Mouse (Mus musculus) kidney, embryonic 15.5 days (tissue): ENCODE measurements around the gene Ppp1r32. TPM values are rescaled to one million over a fixed set of nuclear protein-coding genes. Genes with fewer than 3 reads are reported as not detected.
A peak's percentile ranks its signal among the peaks of the same experiment; 100 is the strongest.

Experiments used
- ATAC-seq: fragments of 200-750 bp; cut with Nextera tagmentation; replicated peaks from 2 replicates; pipeline ENCODE4 v1.8.0; 2017; ENCODE audit warnings: moderate TSS enrichment; ENCODE audit not compliant: low FRiP score
- H3K27ac ChIP-seq: fragments of 300-500 bp; sonication (generic); 2 replicates; pipeline ENCODE4 v1.5.1; 2015; ENCODE audit warnings: mild to moderate bottlenecking, inconsistent platforms
- H3K27me3 ChIP-seq: fragments of 300-500 bp; sonication (generic); 2 replicates; pipeline ENCODE4 v1.6.1; 2015; ENCODE audit warnings: inconsistent platforms
- H3K36me3 ChIP-seq: fragments of 300-500 bp; sonication (generic); 2 replicates; pipeline ENCODE4 v1.6.1; 2015; ENCODE audit warnings: inconsistent platforms
- H3K4me1 ChIP-seq: fragments of 300-500 bp; sonication (generic); 2 replicates; pipeline ENCODE4 v1.6.1; 2015; ENCODE audit warnings: inconsistent platforms
- H3K4me2 ChIP-seq: fragments of 300-500 bp; sonication (generic); 2 replicates; pipeline ENCODE4 v1.6.1; 2015; ENCODE audit warnings: moderate library complexity, mild to moderate bottlenecking, inconsistent platforms
- H3K4me3 ChIP-seq: fragments of 300-500 bp; sonication (generic); replicated peaks from 2 replicates; pipeline ENCODE4 v1.5.1; 2015; ENCODE audit warnings: mild to moderate bottlenecking, inconsistent platforms
- H3K9ac ChIP-seq: fragments of 300-500 bp; sonication (generic); 2 replicates; pipeline ENCODE4 v1.6.1; 2015; ENCODE audit warnings: mild to moderate bottlenecking, inconsistent platforms
- H3K9me3 ChIP-seq: fragments of 300-500 bp; sonication (generic); replicated peaks from 2 replicates; pipeline ENCODE4 v1.6.1; 2016; ENCODE audit warnings: inconsistent platforms
- WGBS: fragments of 180-500 bp; shearing (Covaris S2); methylation state at CpG from one replicate; pipeline ENCODE4 v1.1.7; 2015; ENCODE audit warnings: mixed read lengths; 5-methylcytosine and 5-hydroxymethylcytosine counted together
- polyA plus RNA-seq: library from polyadenylated mRNA; unstranded; fragments of >200 nt; fragmentation: Nextera tagmentation; extraction: Ambion mirVana; gene quantifications from 2 replicates; pipeline ENCODE4 v1.2.1, GENCODE M21; 2015

The Ppp1r32 gene
- polyA plus RNA-seq, 1 experiment from 2014 or later = not detected

DNA sequence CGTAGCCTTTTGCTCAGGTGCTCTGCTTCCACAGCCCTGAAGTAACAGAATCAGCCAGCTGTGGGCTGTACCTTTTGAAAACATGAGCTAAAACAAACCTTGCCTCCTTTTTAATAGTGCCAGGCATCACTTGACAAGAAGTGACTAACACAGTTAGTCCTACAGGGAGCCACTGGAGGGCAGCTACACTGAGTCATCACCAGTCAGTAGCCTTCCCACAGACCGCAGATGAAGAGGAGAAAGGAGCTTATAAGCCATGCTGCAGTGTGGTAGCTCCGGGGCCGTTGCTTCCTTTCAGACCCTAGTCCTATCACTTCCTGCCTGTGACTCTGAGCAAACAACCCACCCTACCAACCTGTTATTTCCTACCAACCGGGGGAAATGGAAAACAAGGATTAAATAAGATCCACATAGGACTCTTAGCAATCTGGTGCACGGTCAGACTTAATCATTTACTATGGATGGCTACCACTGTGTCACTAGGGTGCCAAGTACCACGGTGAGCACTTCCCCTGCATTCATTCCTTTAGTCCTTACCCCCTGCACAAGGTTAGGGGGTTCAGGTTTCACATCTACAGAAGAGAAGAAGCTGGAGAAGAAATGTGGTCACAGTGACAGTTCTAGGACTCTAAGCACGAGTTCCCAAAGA, 14.9 kb upstream of the Ppp1r32 start:
- H3K36me3 ChIP-seq = peaks cover 38% of the 10 kb centered on the region
- H3K4me1 ChIP-seq = peaks cover 14% of the 10 kb centered on the region
- ATAC-seq = 0 out of 2 replicates have a peak, but pooled peaks have one; percentile 55
- no peak overlapping the region for H3K9ac ChIP-seq
- H3K9me3 ChIP-seq = no peaks in the 10 kb centered on the region
- H3K4me3 ChIP-seq = no peak overlapping the region
- H3K27ac ChIP-seq = no peak overlapping the region
- H3K27me3 ChIP-seq = 0 out of 2 replicates have a peak, but pooled peaks cover under 1% of the 10 kb centered on the region
- WGBS = 40% methylated on average over 8 of the region's 8 CpGs
- H3K4me2 ChIP-seq = no peak overlapping the region

DNA sequence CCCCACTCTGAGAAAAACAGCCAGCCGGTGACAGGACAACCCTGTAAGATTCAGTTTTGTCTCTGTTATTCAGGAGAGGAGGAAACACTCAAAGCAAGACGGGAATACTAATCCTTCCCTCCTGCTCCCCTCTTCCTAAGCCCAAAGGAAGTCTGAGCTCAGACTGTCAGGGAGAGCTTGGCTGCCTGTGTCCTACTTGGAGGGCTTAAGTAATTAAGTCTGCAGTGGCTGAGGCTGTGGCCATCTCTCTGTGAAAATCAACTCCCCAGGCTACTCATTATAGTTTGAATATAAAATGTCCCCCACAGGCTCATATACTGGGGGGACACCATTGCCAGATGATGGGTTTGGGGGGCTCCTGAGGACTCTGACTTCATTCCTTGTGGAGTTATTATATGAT, 14.2 kb upstream of the Ppp1r32 start:
- H3K9me3 ChIP-seq = no peaks in the 10 kb centered on the region
- ATAC-seq = no peak
- peaks cover 20% of the 10 kb centered on the region for H3K4me1 ChIP-seq
- H3K4me2 ChIP-seq = no peak overlapping the region
- no peak overlapping the region for H3K27ac ChIP-seq
- peaks cover 33% of the 10 kb centered on the region for H3K36me3 ChIP-seq
- H3K9ac ChIP-seq = no peak overlapping the region
- H3K4me3 ChIP-seq = no peak overlapping the region
- 0 out of 2 replicates have a peak, but pooled peaks cover 4% of the 10 kb centered on the region for H3K27me3 ChIP-seq
- WGBS = 62% methylated on average over 2 of the region's 2 CpGs

DNA sequence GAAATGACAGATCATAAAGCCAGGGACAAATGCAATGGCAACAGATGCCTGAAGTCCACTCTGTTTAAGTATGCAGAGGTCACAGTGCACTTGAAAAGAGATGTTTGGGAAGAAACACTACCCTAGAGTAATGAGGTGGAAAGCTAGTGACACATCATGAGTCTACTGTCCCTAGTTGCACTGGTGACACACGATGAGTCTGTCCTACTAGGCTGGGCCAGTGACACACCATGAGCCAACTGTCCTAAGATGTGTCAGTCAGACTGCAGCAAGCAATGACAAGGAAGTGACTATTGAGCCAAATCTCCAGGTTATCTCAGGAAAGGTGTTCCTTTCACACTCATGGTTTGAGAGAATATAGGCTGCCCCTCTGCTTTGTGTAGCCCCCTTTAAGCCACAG, 12.9 kb upstream of the Ppp1r32 start:
- ATAC-seq = no peak
- Histone ChIP-seq H3K9me3 (no peaks in the 10 kb centered on the region), H3K4me2 (no peak overlapping the region), H3K9ac (no peak overlapping the region), H3K27me3 (0 out of 2 replicates have a peak, but pooled peaks cover 4% of the 10 kb centered on the region), H3K27ac (no peak overlapping the region), H3K36me3 (peaks cover 20% of the 10 kb centered on the region), H3K4me1 (peaks cover 23% of the 10 kb centered on the region), H3K4me3 (no peak overlapping the region)
- WGBS = 66% methylated on average over 1 of the region's 1 CpGs

DNA sequence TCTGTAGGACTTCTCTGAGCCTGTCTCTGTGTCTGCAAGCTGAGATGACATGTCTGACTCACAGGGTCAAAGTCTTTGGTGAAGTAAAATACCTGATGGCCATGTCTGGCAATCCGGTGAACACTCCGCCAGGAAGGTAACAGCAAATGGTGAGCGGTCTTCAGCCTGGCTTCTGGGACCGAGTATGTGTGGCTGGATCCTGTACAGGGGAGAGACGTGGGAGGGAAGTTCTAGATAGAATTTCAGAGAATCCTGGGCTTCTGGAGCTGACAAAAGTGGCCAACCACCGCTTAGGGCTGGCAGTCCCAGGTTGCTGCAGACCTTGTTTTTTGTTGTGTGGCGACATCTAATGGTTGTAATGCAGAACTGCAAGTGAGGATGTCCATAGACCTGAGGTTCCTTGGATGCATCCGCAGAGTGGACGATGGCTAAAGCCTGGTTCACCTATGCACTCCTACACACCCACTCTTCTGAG, 3.6 kb upstream of the Ppp1r32 start:
- H3K27ac ChIP-seq = no peak overlapping the region
- H3K4me2 ChIP-seq = no peak overlapping the region
- peak; percentile 77 for ATAC-seq
- H3K36me3 ChIP-seq = no peaks in the 10 kb centered on the region
- WGBS = 18% methylated on average over 9 of the region's 9 CpGs
- H3K4me1 ChIP-seq = no peaks in the 10 kb centered on the region
- peaks cover 17% of the 10 kb centered on the region; the same call in 1 of the 2 replicates for H3K27me3 ChIP-seq
- H3K4me3 ChIP-seq = no peak overlapping the region
- no peaks in the 10 kb centered on the region for H3K9me3 ChIP-seq
- H3K9ac ChIP-seq = no peak overlapping the region

DNA sequence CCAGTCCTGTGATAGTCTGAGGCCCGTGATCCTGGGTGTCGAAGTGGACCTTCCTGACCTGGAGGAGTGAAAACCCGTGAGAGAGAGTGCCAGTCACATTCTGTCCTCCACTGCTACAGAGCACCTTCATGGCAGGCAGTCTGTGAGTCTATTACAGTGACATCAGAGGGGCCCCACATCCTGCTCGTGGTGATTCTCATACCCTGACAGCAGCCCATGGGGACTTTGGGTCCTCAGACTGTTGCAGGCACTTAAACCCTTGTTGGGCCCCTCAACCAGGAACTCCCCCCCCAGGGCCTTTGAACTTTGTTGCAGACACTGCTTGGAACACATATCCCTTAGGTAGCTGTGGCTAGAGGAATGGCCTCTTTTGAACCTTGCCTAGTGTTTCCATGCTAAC, 3.2 kb downstream of the Ppp1r32 start:
- Histone ChIP-seq H3K4me1 (no peaks in the 10 kb centered on the region), H3K4me3 (no peak overlapping the region), H3K27ac (no peak overlapping the region), H3K9ac (no peak overlapping the region), H3K36me3 (no peaks in the 10 kb centered on the region), H3K27me3 (peaks cover 7% of the 10 kb centered on the region; the same call in 1 of the 2 replicates), H3K9me3 (no peaks in the 10 kb centered on the region), H3K4me2 (no peak overlapping the region)
- 39% methylated on average over 4 of the region's 4 CpGs for WGBS
- no peak for ATAC-seq

DNA sequence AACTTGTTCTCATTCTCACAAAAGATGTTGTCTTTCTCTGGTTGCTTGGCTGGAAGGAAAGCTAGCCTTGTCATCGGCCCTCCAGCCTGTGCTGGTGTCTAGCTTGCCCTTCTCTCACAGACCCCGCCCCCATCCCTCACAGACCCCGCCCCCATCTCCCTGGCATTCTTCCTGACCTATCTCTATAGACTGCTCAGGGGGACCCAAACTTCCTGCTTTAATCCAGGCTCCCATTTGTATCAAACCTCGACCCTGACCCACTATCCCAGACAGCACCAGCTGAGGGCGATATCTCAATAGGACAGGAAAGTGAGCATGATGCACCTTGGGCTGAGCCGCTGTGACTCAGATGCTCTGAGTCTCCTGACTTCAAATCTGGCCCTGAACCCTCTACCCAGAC, 8.9 kb downstream of the Ppp1r32 start:
- H3K4me1 ChIP-seq = peaks cover 8% of the 10 kb centered on the region; the same call in 1 of the 2 replicates
- no peak overlapping the region for H3K27ac ChIP-seq
- no peaks in the 10 kb centered on the region for H3K36me3 ChIP-seq
- 0 out of 2 replicates have a peak, but pooled peaks cover 4% of the 10 kb centered on the region for H3K27me3 ChIP-seq
- no peaks in the 10 kb centered on the region for H3K9me3 ChIP-seq
- 29% methylated on average over 6 of the region's 6 CpGs for WGBS
- peak; percentile 33; the same call in 1 of the 2 replicates for ATAC-seq
- H3K4me3 ChIP-seq = no peak overlapping the region
- H3K9ac ChIP-seq = no peak overlapping the region
- no peak overlapping the region for H3K4me2 ChIP-seq

DNA sequence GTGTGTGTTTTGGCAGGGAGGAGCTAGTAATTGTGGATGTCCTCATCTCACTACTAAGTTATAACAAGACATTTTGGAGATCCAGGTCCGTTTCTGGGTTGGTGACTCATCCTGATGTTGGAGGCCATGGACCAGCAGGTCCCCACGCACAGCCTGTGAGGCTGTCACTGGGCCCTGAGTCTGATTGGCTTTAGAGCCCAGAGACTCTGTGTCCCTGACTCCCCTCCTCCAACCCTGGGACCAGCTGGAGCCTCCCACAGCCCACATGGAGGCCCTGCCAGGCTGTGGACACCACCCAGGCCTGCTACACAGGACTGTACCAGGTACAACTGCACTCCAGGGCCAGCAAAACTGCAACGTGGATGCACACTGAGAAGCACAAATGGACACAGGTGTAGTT, 9.8 kb downstream of the Ppp1r32 start:
- no peaks in the 10 kb centered on the region for H3K36me3 ChIP-seq

DNA sequence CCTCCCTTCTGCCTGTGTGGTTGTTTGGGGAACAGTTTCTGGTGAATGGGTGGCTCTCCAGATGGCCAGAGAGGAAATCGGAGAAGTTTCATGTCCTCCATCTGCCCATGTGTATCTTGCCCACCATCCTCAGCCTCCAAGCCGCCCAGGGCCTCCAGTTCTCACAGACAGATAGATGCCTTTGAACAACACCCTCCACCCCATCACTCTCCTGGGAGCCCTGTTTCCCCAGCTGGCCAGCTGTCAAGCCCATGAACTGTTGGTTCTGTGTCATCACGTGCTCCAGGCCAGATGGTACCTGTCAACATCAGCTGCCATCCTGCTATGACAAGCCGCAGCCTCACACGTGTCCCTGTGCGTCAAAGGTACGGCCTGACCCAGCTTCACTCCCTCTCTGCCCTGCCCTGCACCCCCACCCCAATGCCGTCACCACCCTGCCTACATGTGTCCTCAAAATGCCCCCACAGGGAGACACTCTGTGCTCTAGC, 13.5 kb downstream of the Ppp1r32 start:
- Histone ChIP-seq H3K27me3 (0 out of 2 replicates have a peak, but pooled peaks cover 5% of the 10 kb centered on the region), H3K9ac (no peak overlapping the region), H3K36me3 (no peaks in the 10 kb centered on the region), H3K4me1 (peaks cover 8% of the 10 kb centered on the region; the same call in 1 of the 2 replicates), H3K4me2 (no peak overlapping the region), H3K4me3 (no peak overlapping the region), H3K27ac (no peak overlapping the region), H3K9me3 (no peaks in the 10 kb centered on the region)
- peak; percentile 52; the same call in 1 of the 2 replicates for ATAC-seq
- WGBS = 36% methylated on average over 8 of the region's 8 CpGs

More for the DNA sequence above, 9.8 kb downstream of the Ppp1r32 start:
- Histone ChIP-seq H3K9ac (no peak overlapping the region), H3K4me3 (no peak overlapping the region), H3K27me3 (0 out of 2 replicates have a peak, but pooled peaks cover 4% of the 10 kb centered on the region), H3K4me1 (peaks cover 8% of the 10 kb centered on the region; the same call in 1 of the 2 replicates), H3K4me2 (no peak overlapping the region), H3K27ac (no peak overlapping the region), H3K9me3 (no peaks in the 10 kb centered on the region)
- 77% methylated on average over 3 of the region's 3 CpGs for WGBS
- ATAC-seq = no peak

DNA sequence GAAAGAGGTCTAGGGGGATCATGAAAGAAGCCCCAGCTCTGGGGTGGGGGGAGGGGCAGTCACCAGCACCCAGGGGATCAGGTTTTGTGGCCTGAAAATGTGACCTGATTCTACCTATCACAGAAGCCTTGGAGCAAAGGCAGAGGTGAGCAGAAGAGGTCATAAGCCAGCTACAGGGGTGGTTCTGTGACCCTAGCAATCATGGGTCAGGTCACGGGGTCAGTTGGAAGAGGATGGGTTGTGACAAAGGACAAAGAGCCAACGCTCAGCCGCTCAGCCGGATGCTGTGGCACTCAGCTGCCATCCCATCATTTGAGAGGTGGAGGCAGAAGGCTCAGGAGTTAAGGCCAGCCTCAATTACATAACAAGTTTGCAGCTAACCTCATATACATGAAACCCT, 18.3 kb downstream of the Ppp1r32 start:
- no peak overlapping the region for H3K4me2 ChIP-seq
- no peaks in the 10 kb centered on the region for H3K9me3 ChIP-seq
- no peak overlapping the region for H3K4me3 ChIP-seq
- H3K27ac ChIP-seq = no peak overlapping the region
- peaks cover 49% of the 10 kb centered on the region for H3K27me3 ChIP-seq
- no peak overlapping the region for H3K9ac ChIP-seq
- no peaks in the 10 kb centered on the region for H3K36me3 ChIP-seq
- 45% methylated on average over 4 of the region's 4 CpGs for WGBS
- H3K4me1 ChIP-seq = peaks cover 25% of the 10 kb centered on the region
- ATAC-seq = no peak

DNA sequence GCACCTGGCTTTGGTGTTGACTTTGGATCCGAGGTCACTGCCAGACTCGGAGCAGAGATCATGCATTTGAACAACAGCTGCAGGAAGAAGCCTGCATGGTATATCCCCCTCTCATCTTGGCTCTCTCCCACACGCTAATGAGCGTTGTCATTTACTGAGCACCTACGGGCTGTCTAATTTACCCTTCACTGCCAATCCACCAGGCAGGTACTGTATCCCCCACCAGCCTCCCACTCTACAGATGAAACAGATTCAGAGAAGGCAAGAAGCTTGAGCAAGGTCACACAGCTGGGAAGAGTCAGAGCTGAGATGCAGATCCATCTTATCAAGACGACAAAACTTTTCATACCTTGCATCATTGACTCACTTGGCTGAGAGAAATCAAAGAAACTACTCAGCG, 21.1 kb downstream of the Ppp1r32 start:
- H3K36me3 ChIP-seq = no peaks in the 10 kb centered on the region
- H3K4me1 ChIP-seq = peaks cover 37% of the 10 kb centered on the region
- no peak overlapping the region for H3K9ac ChIP-seq
- H3K9me3 ChIP-seq = no peaks in the 10 kb centered on the region
- no peak for ATAC-seq
- H3K4me2 ChIP-seq = no peak overlapping the region
- 24% methylated on average over 7 of the region's 7 CpGs for WGBS
- peaks cover 77% of the 10 kb centered on the region for H3K27me3 ChIP-seq
- H3K27ac ChIP-seq = no peak overlapping the region
- H3K4me3 ChIP-seq = no peak overlapping the region

DNA sequence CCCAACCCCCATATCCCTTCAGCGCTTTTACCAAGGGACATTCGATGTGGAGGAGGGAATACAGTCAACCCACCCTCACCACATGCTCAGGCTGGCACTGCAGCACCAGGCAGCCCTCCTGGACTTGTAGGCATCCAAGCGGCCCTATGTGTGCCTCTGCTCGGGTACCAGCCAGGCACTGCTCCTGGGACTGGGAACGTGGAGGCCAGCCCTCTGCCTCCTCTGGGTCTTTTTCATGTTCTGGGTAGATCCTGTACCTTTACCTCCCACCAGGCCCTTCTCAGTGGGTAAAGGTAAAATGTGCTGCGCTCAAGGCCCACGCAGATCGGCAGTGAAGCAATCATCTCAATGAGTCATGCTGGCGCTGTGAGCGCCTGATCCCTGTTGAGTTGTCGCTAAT, 22.8 kb downstream of the Ppp1r32 start:
- peaks cover 92% of the 10 kb centered on the region for H3K27me3 ChIP-seq
- no peak overlapping the region for H3K9ac ChIP-seq
- no peak for ATAC-seq
- no peaks in the 10 kb centered on the region for H3K36me3 ChIP-seq
- H3K4me1 ChIP-seq = peaks cover 50% of the 10 kb centered on the region
- no peaks in the 10 kb centered on the region for H3K9me3 ChIP-seq
- H3K27ac ChIP-seq = no peak overlapping the region
- H3K4me3 ChIP-seq = no peak overlapping the region
- no peak overlapping the region for H3K4me2 ChIP-seq
- WGBS = 56% methylated on average over 11 of the region's 11 CpGs

DNA sequence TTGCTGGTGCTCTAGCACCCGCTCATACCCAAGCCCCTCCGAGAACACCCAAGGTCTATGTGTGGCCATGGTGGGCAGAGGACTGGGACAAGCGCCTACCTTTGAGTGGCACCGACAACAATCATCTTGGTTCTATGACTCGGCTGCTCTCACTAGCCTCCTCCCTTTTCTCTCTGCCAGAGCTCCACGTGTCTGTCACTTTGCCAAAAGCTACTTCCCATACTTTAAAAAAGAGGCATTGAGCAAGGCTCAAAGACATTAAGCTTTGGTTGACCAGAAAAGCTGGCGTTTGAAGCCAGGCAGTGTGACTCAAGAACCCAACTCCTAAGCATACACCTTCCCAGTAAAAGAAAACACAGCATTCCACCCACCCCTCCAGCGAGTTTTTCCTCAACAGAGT, 24.6 kb downstream of the Ppp1r32 start:
- Histone ChIP-seq H3K4me1 (peaks cover 53% of the 10 kb centered on the region), H3K4me3 (peak overlapping the region; percentile 57), H3K27me3 (peaks cover 89% of the 10 kb centered on the region), H3K4me2 (peak overlapping the region; percentile 95), H3K9me3 (no peaks in the 10 kb centered on the region), H3K9ac (no peak overlapping the region), H3K27ac (no peak overlapping the region), H3K36me3 (no peaks in the 10 kb centered on the region)
- WGBS = 18% methylated on average over 8 of the region's 8 CpGs
- 0 out of 2 replicates have a peak, but pooled peaks have one; percentile 1 for ATAC-seq
